Mouse (Mus musculus) limb, embryonic 14.5 days (tissue): ENCODE measurements around the gene Aoc2. TPM values are rescaled to one million over a fixed set of nuclear protein-coding genes. Genes with fewer than 3 reads are reported as not detected.
A peak's percentile ranks its signal among the peaks of the same experiment; 100 is the strongest.

ENCODE experiments used
- ATAC-seq: fragments of 200-750 bp; cut with Nextera tagmentation; 2 replicates; pipeline ENCODE4 v1.8.0; 2017; ENCODE audit warnings: low read depth, moderate number of reproducible peaks, moderate TSS enrichment; ENCODE audit not compliant: low FRiP score
- DNase-seq: peaks from one replicate; pipeline ENCODE4 v3.0.0-alpha.2; 2015; ENCODE audit warnings: low spot score
- H3K27ac ChIP-seq: fragments of 300-500 bp; sonication (generic); replicated peaks from 2 replicates; pipeline ENCODE4 v1.5.1; 2014; ENCODE audit warnings: low read depth, mild to moderate bottlenecking, low read length, moderate library complexity, mixed read lengths
- H3K27me3 ChIP-seq: fragments of 300-500 bp; sonication (generic); 2 replicates; pipeline ENCODE4 v1.6.1; 2014; ENCODE audit warnings: low read length, mixed read lengths; ENCODE audit not compliant: control insufficient read depth, insufficient read depth
- H3K36me3 ChIP-seq: fragments of 300-500 bp; sonication (generic); 2 replicates; pipeline ENCODE4 v1.6.1; 2014; ENCODE audit warnings: mild to moderate bottlenecking, low read length, moderate library complexity, mixed read lengths; ENCODE audit not compliant: control insufficient read depth, insufficient read depth
- H3K4me1 ChIP-seq: fragments of 300-500 bp; sonication (generic); 2 replicates; pipeline ENCODE4 v1.6.1; 2014; ENCODE audit warnings: antibody characterized with exemption, low read length, mixed read lengths; ENCODE audit not compliant: control insufficient read depth, insufficient read depth
- H3K4me2 ChIP-seq: fragments of 300-500 bp; sonication (generic); replicated peaks from 2 replicates; pipeline ENCODE4 v1.6.1; 2014; ENCODE audit warnings: low read depth, mild to moderate bottlenecking, low read length, moderate library complexity; ENCODE audit not compliant: severe bottlenecking
- H3K4me3 ChIP-seq: fragments of 300-500 bp; sonication (generic); replicated peaks from 2 replicates; pipeline ENCODE4 v1.5.1; 2014; ENCODE audit warnings: low read length
- H3K9ac ChIP-seq: fragments of 300-500 bp; sonication (generic); 2 replicates; pipeline ENCODE4 v1.6.1; 2014; ENCODE audit warnings: mild to moderate bottlenecking, low read depth, low read length, moderate library complexity; ENCODE audit not compliant: severe bottlenecking
- H3K9me3 ChIP-seq: fragments of 300-500 bp; sonication (generic); 2 replicates; pipeline ENCODE4 v1.6.1; 2016; ENCODE audit warnings: low read length; ENCODE audit not compliant: control insufficient read depth
- POLR2A ChIP-seq: fragments of 200-500 bp; IDR thresholded peaks from 2 replicates; pipeline ENCODE4 v1.8.0; 2012; ENCODE audit warnings: inconsistent platforms, mild to moderate bottlenecking, moderate library complexity, borderline replicate concordance; ENCODE audit not compliant: insufficient read depth, insufficient read length; ENCODE audit errors: extremely low read depth
- WGBS: fragments of 180-500 bp; shearing (Covaris S2); extraction: QIAGEN DNeasy Blood & Tissue Kit; methylation state at CpG from one replicate; pipeline ENCODE4 v1.1.7; 2014; 5-methylcytosine and 5-hydroxymethylcytosine counted together
- polyA plus RNA-seq, 2 experiments: library from polyadenylated mRNA; depleted of rRNA in 1 of 2; stranded (reverse) in 1 of 2; unstranded in 1 of 2; fragments of >200 nt; fragmentation: Nextera tagmentation in 1 of 2; extraction: Ambion mirVana in 1 of 2; gene quantifications; 2 replicates each; pipeline versions ENCODE4 v1.2.1 to v1.2.3; 2012 to 2014

The Aoc2 gene
- polyA plus RNA-seq, 2 experiments: 0.84 to 6.2 TPM

- H3K27me3 ChIP-seq: no peaks in the 10 kb centered on the region
- H3K4me3 ChIP-seq: no peak overlapping the region
- H3K4me2 ChIP-seq: no peak overlapping the region
- no peaks in the 10 kb centered on the region for H3K4me1 ChIP-seq
- no peak for DNase-seq
- ATAC-seq: no peak
- WGBS: 73% methylated on average over 10 of the region's 10 CpGs
- no peak for TF ChIP-seq POLR2A
- H3K9ac ChIP-seq: no peak overlapping the region
- no peaks in the 10 kb centered on the region for H3K9me3 ChIP-seq
- H3K27ac ChIP-seq: no peak overlapping the region
- no peaks in the 10 kb centered on the region for H3K36me3 ChIP-seq
Observed at GRCm38 (mm10) chr11:101347083-101347775, 22.4 kb downstream of the Aoc2 start.

- H3K27me3 ChIP-seq: no peaks in the 10 kb centered on the region
- H3K9ac ChIP-seq: no peak overlapping the region
- no peaks in the 10 kb centered on the region for H3K9me3 ChIP-seq
- H3K4me1 ChIP-seq: no peaks in the 10 kb centered on the region
- TF ChIP-seq POLR2A: no peak
- no peak overlapping the region for H3K4me2 ChIP-seq
- no peak overlapping the region for H3K4me3 ChIP-seq
- H3K36me3 ChIP-seq: no peaks in the 10 kb centered on the region
- WGBS: 65% methylated on average over 7 of the region's 7 CpGs
- ATAC-seq (no peak), DNase-seq (peak; percentile 7)
- no peak overlapping the region for H3K27ac ChIP-seq
Observed at GRCm38 (mm10) chr11:101348774-101349173, 23.9 kb downstream of the Aoc2 start.

GRCm38 (mm10) chr11:101349216-101349615, 24.4 kb downstream of the Aoc2 start:
- no peak for TF ChIP-seq POLR2A
- ATAC-seq (no peak), DNase-seq (peak; percentile 5)
- Histone ChIP-seq H3K27ac (no peak overlapping the region), H3K36me3 (no peaks in the 10 kb centered on the region), H3K9ac (no peak overlapping the region), H3K4me3 (no peak overlapping the region), H3K9me3 (no peaks in the 10 kb centered on the region), H3K27me3 (no peaks in the 10 kb centered on the region), H3K4me1 (no peaks in the 10 kb centered on the region), H3K4me2 (no peak overlapping the region)
- 67% methylated on average over 3 of the region's 3 CpGs for WGBS

- Histone ChIP-seq H3K9ac (no peak overlapping the region), H3K27ac (no peak overlapping the region), H3K27me3 (no peaks in the 10 kb centered on the region), H3K36me3 (no peaks in the 10 kb centered on the region), H3K4me3 (no peak overlapping the region), H3K9me3 (no peaks in the 10 kb centered on the region), H3K4me2 (no peak overlapping the region), H3K4me1 (no peaks in the 10 kb centered on the region)
- ATAC-seq (no peak), DNase-seq (no peak)
- TF ChIP-seq POLR2A: no peak
- WGBS: 38% methylated on average over 11 of the region's 11 CpGs
Observed at GRCm38 (mm10) chr11:101351100-101351720, 26.3 kb downstream of the Aoc2 start.

GRCm38 (mm10) chr11:101351721-101352111, 26.9 kb downstream of the Aoc2 start:
- 25% methylated on average over 2 of the region's 3 CpGs for WGBS

More at GRCm38 (mm10) chr11:101351721-101352111, 26.9 kb downstream of the Aoc2 start:
- Histone ChIP-seq H3K9me3 (no peaks in the 10 kb centered on the region), H3K9ac (no peak overlapping the region), H3K27me3 (no peaks in the 10 kb centered on the region), H3K27ac (no peak overlapping the region), H3K4me2 (no peak overlapping the region), H3K4me3 (no peak overlapping the region), H3K4me1 (no peaks in the 10 kb centered on the region), H3K36me3 (no peaks in the 10 kb centered on the region)
- ATAC-seq: no peak
- TF ChIP-seq POLR2A: no peak
- no peak for DNase-seq
